Mouse (Mus musculus) small intestine, adult 2 months (tissue): ENCODE results near the gene Dll1. TPM values are rescaled to one million over a fixed set of nuclear protein-coding genes. Genes with fewer than 3 reads are reported as not detected.

Experiments
- H3K27ac ChIP-seq: fragments of 200-500 bp; 2 replicates; pipeline ENCODE4 v1.5.1; 2012; ENCODE audit warnings: low read depth, low read length, control low read depth, inconsistent platforms; ENCODE audit not compliant: insufficient read depth
- H3K27me3 ChIP-seq: fragments of 200-500 bp; 2 replicates; pipeline ENCODE4 v1.6.1; 2012; ENCODE audit warnings: mild to moderate bottlenecking, moderate library complexity, low read length, inconsistent platforms; ENCODE audit not compliant: control insufficient read depth, insufficient read depth
- H3K36me3 ChIP-seq: fragments of 200-500 bp; 2 replicates; pipeline ENCODE4 v1.6.1; 2012; ENCODE audit warnings: mild to moderate bottlenecking, low read length, control low read depth, inconsistent platforms; ENCODE audit not compliant: control insufficient read depth, insufficient read depth
- H3K4me1 ChIP-seq: fragments of 200-500 bp; 2 replicates; pipeline ENCODE4 v1.6.1; 2012; ENCODE audit warnings: low read length, inconsistent platforms, mixed read lengths; ENCODE audit not compliant: control insufficient read depth, insufficient read depth, insufficient read length
- H3K4me3 ChIP-seq: fragments of 200-500 bp; 2 replicates; pipeline ENCODE4 v1.5.1; 2012; ENCODE audit warnings: low read depth, mild to moderate bottlenecking, control low read depth, inconsistent platforms, low read length, moderate library complexity
- CTCF ChIP-seq: fragments of 200-500 bp; IDR thresholded peaks from 2 replicates; pipeline ENCODE4 v1.5.1; 2012; ENCODE audit warnings: low read depth, mild to moderate bottlenecking, control low read depth, inconsistent platforms, low read length, moderate library complexity, mixed read lengths; ENCODE audit not compliant: insufficient replicate concordance, insufficient read length; ENCODE audit errors: extremely low read depth
- POLR2A ChIP-seq: fragments of 200-500 bp; IDR thresholded peaks from 2 replicates; pipeline ENCODE4 v1.6.1; 2012; ENCODE audit warnings: low read depth, mild to moderate bottlenecking, control low read depth, inconsistent platforms, low read length, moderate library complexity
- WGBS: fragments of 180-500 bp; shearing (Covaris S2); methylation state at CpG from one replicate; pipeline ENCODE4 v1.1.7; 2018; 5-methylcytosine and 5-hydroxymethylcytosine counted together
- polyA plus RNA-seq: library from polyadenylated mRNA; depleted of rRNA; stranded (reverse); fragments of >200 nt; gene quantifications from 2 replicates; pipeline ENCODE4 v1.2.3, GENCODE M21; 2012

Gene Dll1
- polyA plus RNA-seq, 1 experiment = 52.5 TPM

DNA sequence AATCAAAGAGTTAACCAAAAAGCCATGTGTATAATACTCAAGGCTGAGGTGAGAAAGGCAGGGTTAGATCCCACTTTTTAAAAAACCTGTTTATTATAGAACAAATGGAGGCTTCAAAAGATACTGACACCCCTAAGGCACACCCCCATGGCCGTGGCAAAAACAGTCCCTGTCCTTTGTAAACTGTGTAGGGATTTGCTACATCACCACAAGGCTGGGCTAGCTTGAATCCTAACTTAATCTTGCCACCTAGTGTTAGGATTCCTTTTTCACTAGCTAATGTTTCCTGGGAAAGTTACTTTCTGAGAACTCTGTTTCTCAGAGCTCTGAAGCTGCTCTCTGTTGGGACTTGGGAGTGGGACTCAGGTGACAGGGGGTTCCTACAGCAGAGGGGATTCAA lies 1.2 kb upstream of the Dll1 start:
- TF ChIP-seq POLR2A (no peak), CTCF (no peak)
- H3K4me3 ChIP-seq = no peak overlapping the region
- WGBS = 9% methylated on average over 1 of the region's 1 CpGs
- H3K27me3 ChIP-seq = no peaks in the 10 kb centered on the region
- peaks cover 10% of the 10 kb centered on the region for H3K4me1 ChIP-seq
- H3K36me3 ChIP-seq = peaks cover 4% of the 10 kb centered on the region; the same call in 1 of the 2 replicates
- H3K27ac ChIP-seq = no peak overlapping the region

DNA sequence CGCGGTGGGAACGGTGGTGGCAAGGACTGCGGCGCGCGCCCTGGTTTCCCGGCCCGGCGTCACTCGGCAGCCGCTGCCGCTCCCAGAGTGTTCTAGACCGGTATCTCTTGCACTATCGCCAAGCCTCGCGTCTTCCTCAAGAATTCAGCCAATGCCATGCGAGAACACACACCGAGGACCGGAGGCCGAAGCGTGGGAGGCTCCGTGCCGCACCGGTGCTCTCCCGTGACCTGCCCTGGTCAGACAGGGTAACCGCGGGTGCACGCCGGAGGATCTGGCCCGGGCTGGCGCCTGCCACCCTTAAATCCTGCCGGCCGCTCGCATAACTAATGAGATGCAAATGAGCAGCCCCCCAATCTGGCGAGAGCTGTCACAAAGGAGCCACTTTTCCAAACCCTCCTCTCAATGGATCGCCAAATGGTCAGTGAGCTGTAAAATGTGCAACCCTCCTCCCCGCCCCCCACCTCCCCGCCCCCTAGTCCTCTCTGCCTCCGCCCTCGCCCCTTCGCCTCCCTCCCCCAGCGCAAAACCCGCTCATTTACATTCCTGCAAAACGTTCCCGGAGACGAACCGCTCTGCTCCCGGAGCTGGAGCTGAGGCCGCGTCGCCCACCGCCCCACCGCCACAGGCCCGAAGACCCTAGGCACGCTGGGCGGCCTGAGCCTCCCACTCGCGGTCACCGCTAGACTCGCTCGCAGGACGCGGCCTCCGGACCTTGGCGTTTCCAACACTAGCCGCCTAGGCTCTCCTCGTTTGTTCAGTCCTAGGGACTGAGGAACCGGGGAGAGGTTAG lies 775 bp downstream of the Dll1 start:
- TF ChIP-seq CTCF = no peak
- TF ChIP-seq POLR2A = peak; percentile 90
- Histone ChIP-seq H3K27ac (peak overlapping the region; percentile 94), H3K36me3 (peaks cover 13% of the 10 kb centered on the region), H3K4me1 (peaks cover 16% of the 10 kb centered on the region), H3K27me3 (no peaks in the 10 kb centered on the region), H3K4me3 (peak overlapping the region; percentile 93)
- under 1% methylated on average over 69 of the region's 69 CpGs for WGBS

DNA sequence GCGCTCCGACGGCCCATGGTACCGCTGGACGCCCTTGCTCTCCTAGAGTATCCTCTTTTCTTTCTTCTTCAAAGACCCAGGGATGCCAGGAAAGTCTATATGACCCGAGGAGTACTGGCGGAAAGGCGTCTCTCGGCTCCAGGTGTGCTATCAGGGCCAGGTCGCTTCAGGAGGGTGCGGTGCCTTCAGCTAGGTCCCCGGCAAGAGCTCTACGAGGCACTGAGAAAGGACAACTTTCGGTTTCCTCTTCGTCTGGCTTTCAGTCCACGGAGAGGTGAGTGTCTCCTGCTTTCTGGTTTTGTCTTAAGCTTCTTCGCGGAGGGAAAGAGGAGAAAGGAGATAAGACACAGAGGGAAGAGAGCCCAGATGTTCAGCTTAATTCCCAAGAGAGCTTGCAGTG lies 1.4 kb downstream of the Dll1 start:
- Histone ChIP-seq H3K4me1 (peaks cover 17% of the 10 kb centered on the region; the same call in 1 of the 2 replicates), H3K27ac (peak overlapping the region; percentile 94), H3K27me3 (no peaks in the 10 kb centered on the region), H3K4me3 (peak overlapping the region; percentile 93), H3K36me3 (peaks cover 19% of the 10 kb centered on the region)
- TF ChIP-seq CTCF (no peak), POLR2A (no peak)
- under 1% methylated on average over 18 of the region's 18 CpGs for WGBS

DNA sequence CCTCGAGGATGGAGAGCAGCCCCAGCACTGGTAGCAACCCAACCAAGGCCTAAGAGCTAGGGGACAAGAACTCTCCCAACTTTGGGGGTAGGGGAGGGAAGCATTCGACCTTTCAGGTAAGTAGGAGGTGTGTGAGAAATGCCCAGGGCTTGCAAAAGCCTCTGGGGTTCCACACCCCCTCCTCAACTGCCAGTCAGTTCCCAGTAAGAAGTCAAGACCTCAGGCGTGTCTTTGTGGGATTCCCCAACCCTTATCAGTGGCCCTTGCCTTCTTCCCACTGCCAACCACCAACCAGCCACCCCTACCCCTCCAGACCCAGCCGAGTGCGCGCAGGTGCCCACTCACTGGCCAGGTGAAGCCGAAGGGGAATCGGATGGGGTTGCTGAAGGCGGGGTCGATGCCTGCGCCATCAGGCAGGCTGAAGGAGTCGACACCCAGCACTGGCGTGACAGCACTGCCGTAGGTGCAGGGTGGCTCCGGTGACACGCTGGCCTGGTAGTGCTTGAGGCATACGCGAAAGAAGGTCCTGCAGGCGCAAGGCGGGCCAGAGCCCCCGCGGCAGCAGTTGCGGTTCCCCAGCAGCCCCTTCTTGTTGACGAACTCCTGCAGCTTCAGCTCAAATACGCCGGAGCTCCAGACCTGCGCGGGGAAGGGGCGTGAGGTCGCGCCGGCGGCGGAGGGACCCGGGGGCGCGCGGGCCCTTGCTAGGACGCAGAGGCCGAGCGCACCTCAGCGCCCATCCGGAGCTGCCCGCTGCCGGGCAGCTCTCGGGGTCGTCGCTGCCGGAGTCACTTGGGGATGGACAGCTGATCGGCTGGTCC lies 2.1 kb downstream of the Dll1 start:
- TF ChIP-seq CTCF = no peak
- TF ChIP-seq POLR2A = no peak
- Histone ChIP-seq H3K27ac (peak overlapping the region; percentile 94), H3K4me1 (peaks cover 17% of the 10 kb centered on the region; the same call in 1 of the 2 replicates), H3K36me3 (peaks cover 26% of the 10 kb centered on the region), H3K27me3 (no peaks in the 10 kb centered on the region), H3K4me3 (peak overlapping the region; percentile 93)
- 2% methylated on average over 50 of the region's 50 CpGs for WGBS

DNA sequence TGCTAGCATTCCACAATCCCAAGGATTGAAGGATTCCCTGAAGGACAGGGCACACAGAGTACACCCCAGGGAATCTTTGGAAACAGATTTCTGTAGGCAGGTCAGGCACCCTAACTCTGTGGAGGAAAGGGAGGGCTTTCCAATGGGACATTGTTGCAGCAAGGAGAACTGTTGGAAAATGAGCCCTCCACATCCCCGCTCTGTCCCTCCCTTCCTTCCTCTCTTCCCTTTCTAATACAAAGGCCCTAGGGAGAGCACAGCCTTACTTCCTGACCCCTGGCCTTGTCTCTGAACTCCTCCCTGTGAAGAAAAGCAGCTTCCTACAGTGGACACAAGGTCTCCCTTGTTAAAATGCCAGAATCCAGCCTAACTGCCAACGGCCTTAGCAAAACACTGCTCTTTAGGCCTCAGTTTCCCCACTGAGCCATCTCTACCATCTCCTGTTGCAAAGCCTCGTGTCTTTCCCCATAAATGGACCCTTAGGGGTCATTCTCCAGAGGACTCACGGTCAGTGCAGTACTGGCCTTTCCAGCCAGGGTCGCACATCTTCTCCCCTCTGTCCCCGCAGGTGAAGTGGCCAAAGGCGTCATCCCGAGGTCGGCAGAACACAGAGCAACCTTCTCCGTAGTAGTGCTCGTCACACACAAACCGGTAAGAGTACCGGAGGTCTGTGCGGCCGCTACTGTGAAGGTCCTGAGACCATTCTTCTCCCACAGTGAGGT lies 3.6 kb downstream of the Dll1 start:
- Histone ChIP-seq H3K27ac (peak overlapping the region; percentile 86), H3K4me1 (peaks cover 17% of the 10 kb centered on the region), H3K36me3 (peaks cover 38% of the 10 kb centered on the region), H3K27me3 (no peaks in the 10 kb centered on the region), H3K4me3 (peak overlapping the region; percentile 51)
- TF ChIP-seq CTCF (0 out of 2 replicates have a peak, but pooled peaks have one; percentile 13), POLR2A (no peak)
- 76% methylated on average over 15 of the region's 15 CpGs for WGBS

DNA sequence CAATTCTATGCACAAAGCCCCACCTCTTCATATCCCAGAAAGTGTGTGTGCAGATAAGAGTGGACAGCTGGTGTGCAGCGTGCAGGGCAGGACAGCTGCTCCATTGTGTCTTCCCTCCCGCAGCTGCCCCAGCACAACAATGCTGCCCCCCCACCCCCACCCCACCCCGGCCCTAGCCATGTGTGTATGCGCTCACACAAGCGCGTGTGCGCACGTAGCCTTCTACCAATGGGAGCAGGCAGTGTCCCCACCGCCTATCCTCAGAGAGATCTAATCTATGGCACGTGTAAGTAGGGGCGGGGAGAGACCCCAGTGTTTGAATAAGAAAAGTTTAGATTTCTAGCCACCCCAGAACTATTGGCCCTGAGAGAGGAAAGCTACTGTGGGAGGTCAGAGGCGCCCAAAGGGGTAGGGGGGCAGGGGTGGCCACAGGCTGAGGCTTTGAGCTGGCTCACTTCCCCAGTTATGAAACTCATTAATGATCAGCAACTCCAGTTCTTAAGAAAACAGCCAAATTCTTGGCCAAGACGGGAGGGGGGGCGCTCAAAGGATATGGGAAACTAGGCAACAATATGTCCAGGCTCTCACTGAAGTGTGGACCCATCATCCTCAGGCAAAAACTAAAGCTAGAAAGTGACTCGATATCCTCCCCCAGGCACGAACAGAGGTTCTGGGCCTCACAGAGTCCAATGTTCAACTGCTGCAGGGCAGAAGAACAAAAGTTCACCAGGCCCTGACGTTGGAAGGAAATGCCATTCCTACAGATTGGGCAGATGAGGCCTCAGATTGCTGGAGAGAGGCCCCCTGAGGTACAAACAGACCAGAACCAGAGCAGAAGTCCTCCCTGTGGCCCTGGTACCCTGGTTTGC lies 4.5 kb downstream of the Dll1 start:
- Histone ChIP-seq H3K4me3 (peak overlapping the region; percentile 51), H3K36me3 (peaks cover 44% of the 10 kb centered on the region), H3K27me3 (no peaks in the 10 kb centered on the region), H3K27ac (peak overlapping the region; percentile 86), H3K4me1 (peaks cover 17% of the 10 kb centered on the region)
- TF ChIP-seq CTCF = no peak
- TF ChIP-seq POLR2A = no peak
- WGBS = 37% methylated on average over 17 of the region's 17 CpGs
